Mouse (Mus musculus) liver, embryonic 11.5 days (tissue): ENCODE measurements around the gene Ndrg4. TPM values are rescaled to one million over a fixed set of nuclear protein-coding genes. Genes with fewer than 3 reads are reported as not detected.

Source experiments
- ATAC-seq: fragments of 200-750 bp; cut with Nextera tagmentation; replicated peaks from 2 replicates; pipeline ENCODE4 v1.8.0; 2017; ENCODE audit warnings: moderate number of reproducible peaks, mild to moderate bottlenecking, moderate TSS enrichment, moderate library complexity; ENCODE audit not compliant: low FRiP score
- DNase-seq: peaks from one replicate; pipeline ENCODE4 v3.0.0-alpha.2; 2017; ENCODE audit warnings: low spot score
- H3K27ac ChIP-seq: fragments of 300-500 bp; sonication (generic); 2 replicates; pipeline ENCODE4 v1.5.1; 2014; ENCODE audit warnings: mild to moderate bottlenecking, low read depth, low read length, control low read depth
- H3K27me3 ChIP-seq: fragments of 300-500 bp; sonication (generic); replicated peaks from 2 replicates; pipeline ENCODE4 v1.6.1; 2014; ENCODE audit warnings: low read length, mixed read lengths; ENCODE audit not compliant: control insufficient read depth, insufficient read depth
- H3K36me3 ChIP-seq: fragments of 300-500 bp; sonication (generic); 2 replicates; pipeline ENCODE4 v1.6.1; 2014; ENCODE audit warnings: mild to moderate bottlenecking, low read length, moderate library complexity, mixed read lengths; ENCODE audit not compliant: control insufficient read depth, insufficient read depth
- H3K4me1 ChIP-seq: fragments of 300-500 bp; sonication (generic); replicated peaks from 2 replicates; pipeline ENCODE4 v1.6.1; 2014; ENCODE audit warnings: low read length, mixed read lengths; ENCODE audit not compliant: control insufficient read depth, insufficient read depth
- H3K4me2 ChIP-seq: fragments of 300-500 bp; sonication (generic); 2 replicates; pipeline ENCODE4 v1.6.1; 2014; ENCODE audit warnings: mild to moderate bottlenecking, control low read depth, moderate library complexity
- H3K4me3 ChIP-seq: fragments of 300-500 bp; sonication (generic); 2 replicates; pipeline ENCODE4 v1.5.1; 2014; ENCODE audit warnings: low read depth, low read length, control low read depth
- H3K9ac ChIP-seq: fragments of 300-500 bp; sonication (generic); 2 replicates; pipeline ENCODE4 v1.6.1; 2014; ENCODE audit warnings: low read depth, low read length, control low read depth
- H3K9me3 ChIP-seq: fragments of 300-500 bp; sonication (generic); 2 replicates; pipeline ENCODE4 v1.6.1; 2016; ENCODE audit warnings: low read length, inconsistent platforms, mixed read lengths; ENCODE audit not compliant: control insufficient read depth
- WGBS: fragments of 180-500 bp; shearing (Covaris S2); extraction: QIAGEN DNeasy Blood & Tissue Kit; methylation state at CpG from one replicate; pipeline ENCODE4 v1.1.7; 2014; 5-methylcytosine and 5-hydroxymethylcytosine counted together
- polyA plus RNA-seq: library from polyadenylated mRNA; unstranded; fragments of >200 nt; fragmentation: Nextera tagmentation; extraction: Ambion mirVana; gene quantifications from 2 replicates; pipeline ENCODE4 v1.2.1, GENCODE M21; 2014

Ndrg4 gene
- polyA plus RNA-seq, 1 experiment from 2014 or later: 4.7 TPM

- H3K4me1 ChIP-seq: peaks cover 7% of the 10 kb centered on the region
- no peaks in the 10 kb centered on the region; the same call in 1 of the 2 replicates for H3K36me3 ChIP-seq
- no peak for ATAC-seq
- no peak overlapping the region for H3K27ac ChIP-seq
- H3K27me3 ChIP-seq: peaks cover 9% of the 10 kb centered on the region
- no peak overlapping the region for H3K4me2 ChIP-seq
- 87% methylated on average over 3 of the region's 3 CpGs for WGBS
- no peaks in the 10 kb centered on the region for H3K9me3 ChIP-seq
- no peak overlapping the region for H3K9ac ChIP-seq
- no peak for DNase-seq
- H3K4me3 ChIP-seq: no peak overlapping the region
These were observed 27.8 kb downstream of the Ndrg4 start for GRCm38 (mm10) chr8:95704538-95704937.

DNA sequence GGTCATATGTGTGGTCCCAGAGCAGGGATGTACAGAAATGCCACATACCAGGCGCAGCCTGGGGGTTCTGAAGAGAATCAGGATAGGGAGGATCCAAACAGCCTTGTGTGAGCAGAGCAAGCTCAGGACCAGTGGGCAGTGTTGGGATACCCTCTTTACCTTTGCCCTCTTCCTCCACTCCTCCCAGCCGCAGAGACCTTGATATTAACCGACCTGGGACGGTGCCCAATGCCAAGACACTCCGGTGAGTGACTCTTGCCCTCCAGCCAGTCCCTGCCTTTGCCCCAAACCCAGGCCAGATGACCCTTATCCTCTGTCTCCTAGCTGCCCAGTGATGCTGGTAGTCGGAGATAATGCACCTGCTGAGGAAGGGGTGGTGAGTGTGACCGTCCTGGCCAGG lies 32.8 kb downstream of the Ndrg4 start:
- Histone ChIP-seq H3K9ac (no peak overlapping the region), H3K27me3 (0 out of 2 replicates have a peak, but pooled peaks cover 3% of the 10 kb centered on the region), H3K4me3 (no peak overlapping the region), H3K4me1 (peaks cover 9% of the 10 kb centered on the region), H3K9me3 (no peaks in the 10 kb centered on the region), H3K36me3 (no peaks in the 10 kb centered on the region; the same call in 1 of the 2 replicates), H3K27ac (no peak overlapping the region), H3K4me2 (no peak overlapping the region)
- no peak for DNase-seq
- 75% methylated on average over 7 of the region's 7 CpGs for WGBS
- ATAC-seq: no peak

DNA sequence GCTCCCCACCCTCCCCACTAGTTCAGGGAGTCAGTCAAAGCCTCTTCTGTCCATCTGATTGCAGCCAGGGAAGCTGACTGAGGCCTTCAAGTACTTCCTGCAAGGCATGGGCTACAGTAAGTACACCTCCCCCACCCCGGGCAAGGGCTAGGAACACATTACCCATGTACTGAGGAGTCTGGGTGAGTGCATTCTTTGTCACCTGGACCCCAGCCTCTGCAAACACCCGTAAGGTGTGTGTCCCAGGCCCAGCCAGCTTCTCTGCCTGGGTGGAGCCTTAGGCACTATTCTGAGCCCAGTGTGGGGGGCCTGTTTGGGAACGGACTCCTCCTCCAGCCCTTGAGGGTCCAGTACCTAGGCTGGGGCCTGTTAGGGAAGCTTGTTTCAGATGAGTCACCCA lies 34.2 kb downstream of the Ndrg4 start:
- no peak for ATAC-seq
- no peak for DNase-seq
- no peaks in the 10 kb centered on the region; the same call in 1 of the 2 replicates for H3K36me3 ChIP-seq

GRCm38 (mm10) chr8:95712395-95712794 lies 35.6 kb downstream of the Ndrg4 start:
- Histone ChIP-seq H3K9me3 (no peaks in the 10 kb centered on the region), H3K27me3 (0 out of 2 replicates have a peak, but pooled peaks cover 3% of the 10 kb centered on the region), H3K27ac (no peak overlapping the region), H3K9ac (no peak overlapping the region), H3K4me1 (peaks cover 28% of the 10 kb centered on the region), H3K36me3 (peaks cover 4% of the 10 kb centered on the region; the same call in 1 of the 2 replicates), H3K4me2 (no peak overlapping the region), H3K4me3 (no peak overlapping the region)
- ATAC-seq (no peak), DNase-seq (no peak)
- WGBS: 75% methylated on average over 9 of the region's 9 CpGs

More for the DNA sequence above, 34.2 kb downstream of the Ndrg4 start:
- Histone ChIP-seq H3K27ac (no peak overlapping the region), H3K27me3 (0 out of 2 replicates have a peak, but pooled peaks cover 3% of the 10 kb centered on the region), H3K4me1 (peaks cover 17% of the 10 kb centered on the region), H3K4me3 (no peak overlapping the region), H3K9me3 (no peaks in the 10 kb centered on the region), H3K4me2 (no peak overlapping the region), H3K9ac (no peak overlapping the region)
- 49% methylated on average over 3 of the region's 3 CpGs for WGBS

DNA sequence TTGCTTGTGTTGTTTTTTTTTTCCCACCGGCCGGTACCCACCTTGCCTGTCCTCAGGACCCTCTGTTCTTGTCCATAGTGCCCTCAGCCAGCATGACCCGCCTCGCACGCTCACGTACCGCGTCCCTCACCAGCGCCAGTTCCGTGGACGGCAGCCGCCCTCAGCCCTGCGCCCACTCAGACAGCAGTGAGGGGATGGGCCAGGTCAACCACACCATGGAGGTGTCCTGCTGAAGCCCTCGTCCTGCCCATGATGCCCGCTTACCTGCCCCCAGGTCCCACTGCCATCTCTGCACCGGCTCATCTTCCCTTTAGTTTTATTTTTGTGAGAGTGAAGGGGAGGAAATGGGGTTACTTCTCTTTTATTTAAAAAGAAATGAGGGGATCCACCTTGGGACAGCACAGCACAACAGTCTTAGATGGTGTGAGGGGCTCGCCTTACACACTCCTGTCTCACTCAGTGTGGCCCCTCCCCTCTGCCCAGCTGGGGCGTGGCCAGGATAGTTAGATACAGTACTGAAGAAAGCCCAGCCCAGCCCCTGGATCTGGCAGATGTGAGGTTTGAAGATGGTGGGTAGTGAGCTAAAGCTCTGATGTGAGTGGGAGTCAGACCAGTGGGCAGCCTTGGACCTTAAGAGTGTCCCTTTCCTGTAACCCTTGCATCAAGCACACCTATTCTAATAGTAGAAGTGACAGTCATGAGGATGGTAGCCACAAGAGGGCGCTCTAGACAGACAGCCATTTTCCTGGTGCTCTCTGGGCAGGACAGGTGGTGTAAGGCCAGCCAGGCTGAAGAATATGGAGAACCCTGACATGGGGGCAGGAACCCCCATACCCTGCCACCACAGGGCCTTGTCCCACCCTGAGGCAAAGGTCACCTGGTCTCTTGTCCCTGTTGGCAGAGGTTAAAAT lies 36.6 kb downstream of the Ndrg4 start:
- no peak overlapping the region for H3K9ac ChIP-seq
- H3K4me1 ChIP-seq: peaks cover 28% of the 10 kb centered on the region
- ATAC-seq (peak; percentile 37), DNase-seq (peak; percentile 79)
- 0 out of 2 replicates have a peak, but pooled peaks cover 3% of the 10 kb centered on the region for H3K27me3 ChIP-seq
- H3K4me3 ChIP-seq: no peak overlapping the region
- H3K36me3 ChIP-seq: peaks cover 9% of the 10 kb centered on the region; the same call in 1 of the 2 replicates
- H3K9me3 ChIP-seq: no peaks in the 10 kb centered on the region
- H3K4me2 ChIP-seq: no peak overlapping the region
- WGBS: 73% methylated on average over 19 of the region's 19 CpGs
- no peak overlapping the region for H3K27ac ChIP-seq

DNA sequence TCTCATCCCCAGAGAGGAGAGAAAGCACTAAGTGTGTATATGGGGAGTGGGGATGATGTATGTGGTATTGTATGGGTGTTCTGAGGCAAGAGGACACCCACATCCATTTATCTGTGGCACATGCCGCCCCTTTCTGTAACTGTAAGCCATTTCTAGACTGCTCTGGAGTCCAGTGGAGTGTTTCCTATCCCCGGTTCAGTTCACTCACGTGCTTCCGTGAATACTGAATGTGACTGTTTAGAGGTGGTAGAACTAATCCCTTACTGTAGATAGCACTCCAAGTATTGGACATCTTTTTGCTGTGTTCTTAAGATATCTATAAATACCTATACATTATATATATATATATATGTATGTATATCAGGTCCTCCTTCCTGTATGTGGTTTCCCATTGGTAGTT lies 37.6 kb downstream of the Ndrg4 start:
- H3K36me3 ChIP-seq: peaks cover 10% of the 10 kb centered on the region
- no peaks in the 10 kb centered on the region for H3K27me3 ChIP-seq
- H3K9ac ChIP-seq: no peak overlapping the region
- H3K4me3 ChIP-seq: no peak overlapping the region
- peaks cover 28% of the 10 kb centered on the region for H3K4me1 ChIP-seq
- H3K27ac ChIP-seq: no peak overlapping the region
- 91% methylated on average over 4 of the region's 4 CpGs for WGBS
- H3K9me3 ChIP-seq: no peaks in the 10 kb centered on the region
- ATAC-seq (no peak), DNase-seq (no peak)
- no peak overlapping the region for H3K4me2 ChIP-seq

GRCm38 (mm10) chr8:95714837-95715413 lies 38.1 kb downstream of the Ndrg4 start:
- 63% methylated on average over 6 of the region's 6 CpGs for WGBS
- Histone ChIP-seq H3K4me3 (peak overlapping the region; percentile 84), H3K4me2 (peak overlapping the region; percentile 92), H3K27me3 (no peaks in the 10 kb centered on the region), H3K9ac (peak overlapping the region; percentile 81), H3K36me3 (peaks cover 16% of the 10 kb centered on the region), H3K4me1 (peaks cover 28% of the 10 kb centered on the region), H3K9me3 (no peaks in the 10 kb centered on the region), H3K27ac (peak overlapping the region; percentile 62; the same call in 1 of the 2 replicates)
- DNase-seq (no peak), ATAC-seq (no peak)

DNA sequence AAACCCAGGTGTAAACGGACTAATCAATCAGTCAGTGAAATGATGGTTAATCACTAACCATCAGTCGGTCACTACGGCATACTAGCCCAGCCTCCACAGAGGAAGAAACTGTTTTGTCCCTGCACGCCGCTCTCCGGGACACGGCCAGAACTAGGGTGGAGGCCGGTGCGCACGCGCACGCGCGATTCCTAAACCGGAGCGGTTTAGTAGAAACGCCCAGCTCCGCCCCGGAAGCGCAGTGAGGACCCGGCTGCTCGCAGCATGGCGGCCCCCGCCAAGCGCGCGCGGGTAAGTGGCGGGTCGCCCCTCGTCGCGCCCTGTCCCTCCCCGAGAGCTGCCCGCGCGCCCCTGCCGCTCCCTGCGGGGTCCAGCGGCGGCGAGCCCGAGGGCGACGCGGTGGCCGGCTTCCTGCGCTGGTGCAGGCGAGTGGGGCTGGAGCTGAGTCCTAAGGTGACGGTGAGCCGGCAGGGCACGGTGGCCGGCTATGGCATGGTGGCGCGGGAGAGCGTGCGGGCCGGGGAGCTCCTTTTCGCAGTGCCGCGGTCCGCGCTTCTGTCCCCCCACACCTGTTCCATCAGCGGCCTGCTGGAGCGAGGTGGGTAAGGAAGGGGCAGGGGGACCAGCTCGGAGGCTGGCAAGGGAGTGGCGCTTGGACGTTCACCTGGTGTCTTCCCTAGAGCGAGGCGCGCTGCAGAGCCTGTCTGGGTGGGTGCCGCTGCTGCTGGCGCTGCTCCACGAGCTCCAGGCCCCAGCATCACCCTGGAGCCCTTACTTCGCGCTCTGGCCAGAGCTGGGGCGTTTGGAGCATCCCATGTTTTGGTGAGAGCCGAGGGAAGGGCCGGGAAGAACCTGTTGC lies 39.1 kb downstream of the Ndrg4 start, which contains the start of gene Setd6:
Setd6 (plus strand) TSS at position 206 of the 856 bp plus-strand sequence.
- H3K36me3 ChIP-seq: peaks cover 16% of the 10 kb centered on the region
- peak within 1 kb of the TSS; percentile 84 for H3K4me3 ChIP-seq
- H3K27ac ChIP-seq: peak within 1 kb of the TSS; percentile 62
- H3K4me1 ChIP-seq: peaks cover 28% of the 10 kb centered on the region
- peak within 1 kb of the TSS; percentile 81 for H3K9ac ChIP-seq
- ATAC-seq: peak; percentile 89
- WGBS: 1% methylated on average over 78 of the region's 79 CpGs
- peak within 1 kb of the TSS; percentile 92 for H3K4me2 ChIP-seq
- H3K9me3 ChIP-seq: no peaks in the 10 kb centered on the region
- peak; percentile 91 for DNase-seq
- no peaks in the 10 kb centered on the region for H3K27me3 ChIP-seq
